Mouse (Mus musculus) cortical plate, adult 2 months (tissue): ENCODE results near the gene Tfap2d. TPM values are rescaled to one million over a fixed set of nuclear protein-coding genes. Genes with fewer than 3 reads are reported as not detected.

Experiments
- H3K27ac ChIP-seq: fragments of 200-500 bp; 2 replicates; pipeline ENCODE4 v1.5.1; 2012; ENCODE audit warnings: low read length, control low read depth, inconsistent platforms; ENCODE audit not compliant: insufficient read depth
- H3K4me1 ChIP-seq: fragments of 200-500 bp; 2 replicates; pipeline ENCODE4 v1.6.1; 2011; ENCODE audit warnings: low read length; ENCODE audit not compliant: control insufficient read depth, insufficient read depth
- H3K4me3 ChIP-seq: fragments of 200-500 bp; 2 replicates; pipeline ENCODE4 v1.5.1; 2011; ENCODE audit warnings: mild to moderate bottlenecking, low read length, control low read depth; ENCODE audit not compliant: insufficient read depth
- CTCF ChIP-seq: fragments of 200-500 bp; IDR thresholded peaks from 2 replicates; pipeline ENCODE4 v1.5.1; 2011; ENCODE audit warnings: mild to moderate bottlenecking, control low read depth, low read length; ENCODE audit not compliant: insufficient read depth; ENCODE audit errors: extremely low read depth
- POLR2A ChIP-seq: fragments of 200-500 bp; IDR thresholded peaks from 2 replicates; pipeline ENCODE4 v1.6.1; 2011; ENCODE audit warnings: mild to moderate bottlenecking, low read length, control low read depth; ENCODE audit not compliant: insufficient read depth; ENCODE audit errors: extremely low read depth
- polyA plus RNA-seq: library from polyadenylated mRNA; depleted of rRNA; stranded (reverse); fragments of >200 nt; gene quantifications from 2 replicates; pipeline ENCODE4 v1.2.3, GENCODE M21; 2012; rRNA removed

Tfap2d gene
- 0.06 and 0.33 TPM in 2 replicates for polyA plus RNA-seq

DNA sequence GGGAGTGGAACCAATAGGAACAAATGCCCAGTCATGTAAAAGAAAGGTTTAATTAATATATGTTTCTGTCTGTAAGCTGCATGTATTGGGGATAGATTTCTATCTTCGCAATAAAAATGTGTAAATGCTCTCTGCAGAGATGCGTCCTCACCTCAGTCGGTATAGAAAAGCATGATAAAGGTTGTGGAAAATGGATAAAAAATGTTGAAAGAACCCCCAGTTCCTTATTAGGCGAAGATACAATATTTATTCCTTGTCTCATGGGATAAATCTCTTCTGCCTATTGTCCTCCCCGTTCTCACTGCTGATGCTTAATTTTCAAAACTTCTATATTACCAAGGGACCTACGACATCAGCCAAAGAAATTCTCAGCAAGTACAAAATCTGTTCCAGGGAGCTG lies at the start of gene Tfap2d:
TSS of gene Tfap2d (plus strand) at position 392 of the 400 bp plus-strand sequence.
- H3K4me3 ChIP-seq: peak within 1 kb of the TSS; percentile 31; the same call in 1 of the 2 replicates
- TF ChIP-seq POLR2A (no peak), CTCF (no peak)
- no peaks in the 10 kb centered on the region for H3K4me1 ChIP-seq
- H3K27ac ChIP-seq: no peak within 1 kb of the TSS

DNA sequence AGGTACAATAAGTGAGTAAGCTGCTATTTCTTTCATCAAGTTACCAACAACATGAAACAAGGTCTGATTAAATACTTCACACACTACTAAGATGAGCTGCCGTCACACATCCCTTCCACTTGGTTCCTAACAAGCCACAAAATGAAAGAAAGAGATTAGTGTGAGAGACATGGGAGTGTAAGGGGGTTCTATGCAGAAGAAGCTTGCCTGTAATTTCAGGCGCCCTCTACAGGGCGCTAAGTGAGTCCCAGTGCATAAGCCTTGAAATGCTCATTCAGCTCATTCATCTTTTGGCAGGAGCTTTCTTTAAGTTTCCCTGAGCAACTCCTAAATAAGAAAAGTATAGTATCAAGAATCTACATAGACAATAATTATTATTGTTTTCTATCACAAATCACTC lies 46.5 kb upstream of the Tfap2d start:
- H3K27ac ChIP-seq: no peak overlapping the region
- H3K4me3 ChIP-seq: no peak overlapping the region
- H3K4me1 ChIP-seq: no peaks in the 10 kb centered on the region
- TF ChIP-seq CTCF (peak; percentile 44), POLR2A (no peak)

DNA sequence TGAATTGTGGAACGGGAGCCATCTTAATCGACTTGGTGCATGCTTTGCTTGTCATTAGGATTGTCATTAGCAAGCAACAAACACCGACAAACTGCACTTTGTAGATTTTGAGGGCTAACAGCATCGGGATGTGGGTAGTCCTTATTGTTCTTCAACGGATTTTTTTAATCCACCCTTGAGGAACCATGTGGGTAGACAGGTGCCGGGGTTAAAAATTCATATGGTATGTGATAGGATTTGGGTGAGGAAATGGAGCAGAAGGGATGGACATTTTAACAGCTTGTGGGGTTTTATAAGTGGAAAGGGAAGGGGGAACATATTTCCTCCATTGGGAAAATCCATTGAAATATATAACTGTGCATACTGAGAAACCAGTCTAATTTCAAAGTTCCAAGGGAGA lies 46.0 kb upstream of the Tfap2d start:
- Histone ChIP-seq H3K27ac (no peak overlapping the region), H3K4me1 (no peaks in the 10 kb centered on the region), H3K4me3 (no peak overlapping the region)
- TF ChIP-seq CTCF: no peak
- no peak for TF ChIP-seq POLR2A

DNA sequence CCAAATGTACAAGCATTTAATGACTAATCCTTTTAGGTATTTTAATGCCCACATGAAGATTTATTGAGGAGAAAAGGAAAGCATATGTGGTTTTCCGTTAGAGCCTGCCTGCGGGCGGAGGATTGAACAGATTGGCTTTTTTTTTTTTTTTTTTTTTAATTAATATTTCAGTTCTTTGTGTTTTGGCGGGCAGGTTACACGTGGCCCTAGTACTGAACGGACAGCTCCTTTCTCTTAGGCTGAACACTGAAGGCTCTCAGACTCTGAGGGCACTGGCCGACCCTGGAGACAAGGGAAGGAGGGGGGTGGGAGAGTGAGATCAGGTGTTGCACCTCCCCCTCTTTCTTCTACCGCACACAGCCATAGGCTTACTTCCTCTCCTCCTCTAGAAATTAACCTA lies 14.7 kb upstream of the Tfap2d start:
- H3K27ac ChIP-seq: no peak overlapping the region
- no peak overlapping the region for H3K4me3 ChIP-seq
- no peak for TF ChIP-seq CTCF
- no peak for TF ChIP-seq POLR2A
- H3K4me1 ChIP-seq: no peaks in the 10 kb centered on the region

DNA sequence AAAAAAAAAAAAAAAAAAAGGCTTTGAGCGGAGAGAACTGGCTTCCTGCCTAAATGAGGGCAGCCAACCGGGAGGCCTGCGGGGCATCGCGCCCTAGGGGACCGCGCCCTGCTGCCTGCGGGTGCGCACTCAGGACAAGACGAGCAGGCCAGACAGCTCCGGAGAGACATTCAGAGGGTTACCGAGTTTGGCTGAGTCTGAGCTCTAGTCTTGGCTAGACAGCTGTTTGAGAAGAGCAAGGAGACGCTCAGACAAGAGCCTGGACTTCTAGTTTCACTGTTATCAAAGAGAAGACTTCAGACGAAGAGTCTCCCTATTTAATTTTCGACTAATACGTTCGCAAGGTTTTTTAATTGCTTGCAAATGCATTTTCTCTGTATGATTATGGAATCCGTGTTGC lies 5.9 kb upstream of the Tfap2d start:
- TF ChIP-seq POLR2A (no peak), CTCF (no peak)
- Histone ChIP-seq H3K27ac (no peak overlapping the region), H3K4me1 (no peaks in the 10 kb centered on the region), H3K4me3 (no peak overlapping the region)

DNA sequence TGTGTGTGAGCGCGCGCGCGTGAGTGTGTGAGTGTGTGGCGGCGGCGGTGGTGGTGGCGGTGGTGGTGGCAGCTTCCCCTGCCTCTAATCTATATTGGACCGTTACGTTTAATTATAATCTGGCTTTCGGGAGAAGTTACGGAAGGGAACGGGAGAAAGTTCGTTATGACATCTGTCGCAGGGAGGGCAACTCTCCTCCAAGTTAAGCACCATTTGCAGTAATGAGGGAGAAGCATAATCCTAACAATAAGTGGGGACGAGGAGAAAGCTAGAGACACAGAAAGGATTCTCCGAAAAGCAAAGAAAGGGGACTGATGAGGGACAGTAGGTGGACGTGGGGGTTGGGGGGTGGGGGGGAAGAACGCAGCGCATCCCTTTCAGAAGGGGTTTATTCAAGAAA lies 494 bp downstream of the Tfap2d start:
- Histone ChIP-seq H3K4me3 (peak overlapping the region; percentile 31; the same call in 1 of the 2 replicates), H3K4me1 (no peaks in the 10 kb centered on the region), H3K27ac (no peak overlapping the region)
- TF ChIP-seq POLR2A: no peak

DNA sequence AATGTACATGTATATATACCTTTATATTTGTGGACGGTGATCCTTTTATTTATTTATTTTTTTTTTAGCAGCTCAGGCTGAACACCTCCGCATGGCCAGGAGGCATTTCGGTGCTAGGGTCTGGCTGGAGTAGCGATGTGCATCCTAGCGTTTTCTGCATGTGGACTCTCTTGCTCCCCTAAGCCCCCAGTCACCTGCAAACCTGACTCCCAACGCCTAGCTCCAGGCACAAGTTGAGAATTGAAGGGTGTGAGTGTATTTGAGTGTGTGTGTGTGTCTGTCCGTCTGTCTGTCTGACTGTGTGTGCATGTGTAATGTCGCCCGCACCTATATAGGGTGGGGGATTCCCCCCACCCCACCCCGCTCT lies 937 bp downstream of the Tfap2d start:
- Histone ChIP-seq H3K4me1 (no peaks in the 10 kb centered on the region), H3K27ac (no peak overlapping the region), H3K4me3 (peak overlapping the region; percentile 31; the same call in 1 of the 2 replicates)
- TF ChIP-seq POLR2A (no peak), CTCF (no peak)

DNA sequence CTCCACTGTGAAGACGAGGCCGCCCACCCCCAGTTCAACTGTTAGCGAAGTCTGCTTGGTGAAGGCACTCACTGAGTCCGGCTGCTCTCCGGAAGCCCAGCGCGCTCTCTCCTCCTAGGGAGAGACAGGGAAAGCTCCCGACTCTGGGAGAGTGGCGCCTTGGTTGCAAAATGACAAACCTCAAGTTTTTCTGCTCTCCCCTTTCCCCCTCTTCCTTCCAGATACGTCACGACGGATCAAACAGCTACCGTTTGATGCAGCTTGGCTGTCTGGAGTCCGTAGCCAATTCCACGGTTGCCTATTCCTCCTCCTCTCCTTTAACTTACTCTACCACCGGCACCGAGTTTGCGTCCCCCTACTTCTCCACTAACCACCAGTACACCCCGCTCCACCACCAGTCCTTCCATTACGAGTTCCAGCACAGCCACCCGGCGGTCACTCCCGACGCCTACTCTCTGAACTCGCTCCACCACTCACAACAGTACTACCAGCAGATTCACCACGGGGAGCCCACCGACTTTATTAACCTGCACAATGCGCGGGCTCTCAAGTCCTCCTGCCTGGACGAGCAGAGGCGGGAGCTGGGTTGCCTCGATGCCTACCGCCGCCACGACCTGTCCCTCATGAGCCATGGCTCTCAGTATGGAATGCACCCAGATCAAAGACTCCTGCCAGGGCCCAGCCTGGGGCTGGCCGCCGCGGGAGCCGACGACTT lies 1.5 kb downstream of the Tfap2d start:
- Histone ChIP-seq H3K4me3 (peak overlapping the region; percentile 31), H3K4me1 (no peaks in the 10 kb centered on the region), H3K27ac (no peak overlapping the region)
- TF ChIP-seq POLR2A: no peak
- no peak for TF ChIP-seq CTCF

DNA sequence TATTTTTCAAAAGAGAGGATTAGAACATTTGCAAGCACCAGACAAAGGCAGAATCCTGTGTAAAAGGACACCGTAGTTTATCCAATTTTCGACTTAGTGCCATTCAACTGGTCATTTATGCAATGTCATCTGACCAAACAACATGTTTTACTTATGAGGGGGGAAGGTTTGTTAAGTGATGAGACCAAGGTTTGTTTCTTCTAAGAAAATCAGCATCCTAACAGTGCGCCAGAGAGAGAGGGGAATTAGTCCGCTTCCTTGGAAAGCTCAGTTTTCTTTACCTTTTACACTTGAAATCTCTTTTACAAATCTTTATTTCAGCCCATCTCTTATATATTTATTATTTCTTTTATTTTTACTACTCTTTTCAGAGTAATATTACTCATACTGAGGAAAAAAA lies 3.6 kb downstream of the Tfap2d start:
- Histone ChIP-seq H3K4me3 (no peak overlapping the region), H3K27ac (no peak overlapping the region), H3K4me1 (no peaks in the 10 kb centered on the region)
- TF ChIP-seq CTCF (no peak), POLR2A (no peak)

DNA sequence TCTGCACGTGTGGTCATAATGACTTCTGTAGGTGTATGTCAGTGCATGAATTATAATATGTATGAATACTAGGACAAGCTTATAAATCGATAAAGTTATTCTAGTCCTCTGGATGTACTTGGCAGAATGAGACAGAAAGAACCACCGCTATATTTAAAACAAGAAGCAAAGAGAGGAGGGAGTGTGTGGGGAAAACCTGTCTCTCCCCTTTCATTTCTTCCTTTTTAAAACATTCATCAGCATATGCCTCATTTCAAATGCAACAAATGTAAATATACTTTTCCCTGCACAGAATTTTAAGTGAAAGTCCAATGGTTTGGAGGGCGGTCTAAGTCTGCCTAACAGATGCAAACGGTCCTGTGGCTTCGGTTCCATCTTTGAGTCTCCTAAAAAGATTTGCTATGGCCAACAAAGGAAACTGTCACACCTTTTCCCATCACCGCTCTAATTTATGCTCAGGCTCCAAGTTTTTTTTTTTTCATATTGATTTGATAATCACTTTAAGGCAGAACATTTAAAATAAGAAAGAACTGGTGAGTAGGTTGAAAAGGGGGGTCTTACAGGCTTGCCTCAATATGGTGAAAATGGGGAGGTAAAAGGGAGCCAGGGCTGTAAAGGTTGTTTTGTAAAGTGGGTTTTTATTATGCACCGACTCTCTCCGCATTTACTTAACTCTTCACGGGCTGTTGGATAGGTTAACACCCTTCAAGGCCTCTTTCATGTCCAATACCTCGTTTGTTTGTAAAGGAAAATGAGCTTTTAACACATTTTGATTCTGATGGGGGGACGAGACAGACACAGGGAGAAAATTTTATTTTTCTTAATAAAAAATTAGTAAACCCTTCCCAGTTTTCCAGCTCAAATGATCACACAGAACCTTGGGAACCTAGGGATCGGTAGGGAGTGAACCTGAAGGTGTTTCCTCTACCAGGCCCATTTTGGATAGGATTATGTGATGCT lies 4.3 kb downstream of the Tfap2d start:
- Histone ChIP-seq H3K27ac (no peak overlapping the region), H3K4me3 (no peak overlapping the region), H3K4me1 (no peaks in the 10 kb centered on the region)
- TF ChIP-seq CTCF: no peak
- no peak for TF ChIP-seq POLR2A

DNA sequence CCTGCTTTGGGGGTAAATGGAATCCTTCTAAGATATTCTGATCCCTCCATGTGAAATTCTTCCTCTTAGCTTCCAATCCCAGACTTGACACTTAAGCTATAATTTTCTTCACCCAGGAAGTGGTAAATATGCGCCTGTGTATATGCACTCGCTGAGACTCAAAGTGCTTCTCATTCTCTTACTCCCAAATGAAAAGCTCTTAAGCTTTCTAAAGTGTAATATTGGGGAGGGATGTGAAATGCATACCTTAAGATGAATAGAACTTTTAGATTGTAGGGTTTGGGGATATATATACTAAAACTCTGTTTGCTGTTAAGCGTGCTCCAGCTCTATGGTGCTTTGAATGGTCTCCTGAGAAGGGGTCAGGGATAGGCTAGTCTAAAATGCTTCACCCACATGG lies 5.0 kb downstream of the Tfap2d start:
- no peak overlapping the region for H3K27ac ChIP-seq
- H3K4me3 ChIP-seq: no peak overlapping the region
- TF ChIP-seq CTCF (no peak), POLR2A (no peak)
- H3K4me1 ChIP-seq: no peaks in the 10 kb centered on the region
